Comparison of ENCODE assay signal across 8 mouse cellular contexts in the genomic region with DNA sequence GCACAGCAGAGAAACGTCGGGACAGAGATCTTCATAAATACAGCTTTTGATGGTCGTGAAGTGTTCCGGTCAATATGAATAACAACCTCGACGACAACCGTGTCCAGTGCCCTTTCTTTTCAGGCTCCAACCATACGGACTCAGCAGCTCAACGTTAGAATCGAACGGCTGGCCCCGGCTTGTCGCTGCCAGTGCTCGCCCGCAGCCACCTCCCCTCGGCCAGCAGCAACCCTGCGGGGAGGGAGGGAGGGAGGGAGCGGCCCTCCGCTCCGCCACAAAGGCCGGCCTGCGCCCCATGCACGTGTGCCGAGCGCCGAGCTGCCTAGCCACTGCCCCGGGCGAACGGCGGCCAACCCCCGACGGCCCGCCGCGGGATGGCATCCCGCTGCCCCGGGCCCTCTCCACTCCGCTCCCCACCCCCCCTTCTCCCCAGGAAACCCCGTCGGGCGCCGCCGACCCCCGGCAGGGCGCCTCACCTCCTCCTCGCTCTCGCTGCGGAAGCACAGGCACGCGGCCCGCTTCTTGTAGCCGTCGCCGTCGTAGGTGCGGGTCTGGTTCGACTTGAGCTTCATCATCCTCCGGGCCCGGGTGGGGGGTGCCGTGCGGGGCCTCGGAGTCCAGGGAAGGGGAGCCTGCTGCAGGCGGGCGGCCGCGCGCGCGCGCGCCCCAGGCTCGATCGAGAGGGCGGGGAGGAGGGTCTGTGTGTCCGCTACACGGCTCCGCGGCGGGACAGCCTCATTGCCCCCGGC. TPM values are rescaled to one million over a fixed set of nuclear protein-coding genes. Genes with fewer than 3 reads are reported as not detected.
DNase-seq lines count a peak whose midpoint lies in the region; ATAC-seq and TF ChIP-seq lines count a peak whose summit lies in the region.

No protein-coding gene starts in this region.

- H3K4me2 ChIP-seq in kidney, embryonic 15.5 days = peak overlapping the region; percentile 67

- H3K27ac ChIP-seq in kidney, embryonic 15.5 days = peak overlapping the region; percentile 90
- peak overlapping the region; percentile 48 for H3K27ac ChIP-seq in small intestine, adult 2 months (ENCODE audit: insufficient read depth, low read depth, low read length)

- H3K4me1 ChIP-seq in kidney, embryonic 15.5 days = peaks cover 27% of the 10 kb centered on the region
- peaks cover 12% of the 10 kb centered on the region for H3K4me1 ChIP-seq in small intestine, adult 2 months (ENCODE audit: control insufficient read depth, insufficient read depth, insufficient read length, low read length)

- WGBS in kidney, embryonic 15.5 days = under 1% methylated on average over 78 of the region's 80 CpGs
- WGBS in small intestine, adult 2 months = 1% methylated on average over 78 of the region's 80 CpGs

- peak; percentile 58 for DNase-seq in right cerebral cortex, postnatal 4 days
- DNase-seq in right cerebral cortex, postnatal 10 days (ENCODE audit: low spot score in 2 of 2) = no peak
- peak; percentile 76 to 79 for DNase-seq in cerebellum, postnatal 14 days
- peak; percentile 54 for DNase-seq in gastrocnemius, postnatal 10 days
- DNase-seq in lung, postnatal 36 days = peak; percentile 30
- DNase-seq in layer of hippocampus, adult 18-20 months (ENCODE audit: low spot score in 2 of 2) = no peak

- peak; percentile 55 for ATAC-seq in kidney, embryonic 15.5 days (replicated peaks; ENCODE audit: low FRiP score)

- H3K9me3 ChIP-seq in kidney, embryonic 15.5 days (replicated peaks) = peaks cover 3% of the 10 kb centered on the region; the same call in 1 of the 2 replicates

- H3K4me3 ChIP-seq in kidney, embryonic 15.5 days (replicated peaks) = peak overlapping the region; percentile 97
- peak overlapping the region; percentile 97 for H3K4me3 ChIP-seq in small intestine, adult 2 months (ENCODE audit: low read depth, low read length)

- TF ChIP-seq CTCF in small intestine, adult 2 months (IDR thresholded peaks at IDR 0.05; ENCODE audit: extremely low read depth, insufficient read length, insufficient replicate concordance, low read depth, low read length) = no peak

- H3K9ac ChIP-seq in kidney, embryonic 15.5 days = peak overlapping the region; percentile 98

- no peaks in the 10 kb centered on the region for H3K27me3 ChIP-seq in kidney, embryonic 15.5 days
- H3K27me3 ChIP-seq in small intestine, adult 2 months (ENCODE audit: control insufficient read depth, insufficient read depth, low read length) = no peaks in the 10 kb centered on the region

- peaks cover 6% of the 10 kb centered on the region for H3K36me3 ChIP-seq in kidney, embryonic 15.5 days
- H3K36me3 ChIP-seq in small intestine, adult 2 months (ENCODE audit: control insufficient read depth, insufficient read depth, low read length) = no peaks in the 10 kb centered on the region

- TF ChIP-seq POLR2A in small intestine, adult 2 months (IDR thresholded peaks at IDR 0.05; ENCODE audit: low read depth, low read length) = no peak

RNA-seq across cellular contexts. Expression of a gene that starts 0.5 kb away (rescaled TPM):
- total RNA-seq in gastrocnemius, postnatal 10 days (2021) = 100 to 1,000 TPM; 267 to 291 TPM
- 75.2 and 81.5 TPM in 2 replicates for polyA plus RNA-seq in kidney, embryonic 15.5 days (2015; fragmentation: Nextera tagmentation; extraction: Ambion mirVana)
- polyA plus RNA-seq in small intestine, adult 2 months (2012; rRNA removed) = 26.8 and 58.9 TPM in 2 replicates
- total RNA-seq in layer of hippocampus, adult 18-20 months (2021) = 100 to 1,000 TPM; 521 to 525 TPM

RNA-seq across cellular contexts. Expression of a gene that starts 12.2 kb away (rescaled TPM):
- not detected for total RNA-seq in gastrocnemius, postnatal 10 days (2021)
- polyA plus RNA-seq in kidney, embryonic 15.5 days (2015; fragmentation: Nextera tagmentation; extraction: Ambion mirVana) = not detected in 2 replicates
- not detected in 2 replicates for polyA plus RNA-seq in small intestine, adult 2 months (2012; rRNA removed)
- total RNA-seq in layer of hippocampus, adult 18-20 months (2021) = 1 to 10 TPM in 1 of 2 experiments, not detected in 1; 1.9 TPM

RNA-seq across cellular contexts. Expression of a gene that starts 13.7 kb away (rescaled TPM):
- total RNA-seq in gastrocnemius, postnatal 10 days (2021) = 100 to 1,000 TPM; 708 to 712 TPM
- polyA plus RNA-seq in kidney, embryonic 15.5 days (2015; fragmentation: Nextera tagmentation; extraction: Ambion mirVana) = 973 and 1,016 TPM in 2 replicates
- polyA plus RNA-seq in small intestine, adult 2 months (2012; rRNA removed) = 1,015 and 1,308 TPM in 2 replicates
- total RNA-seq in layer of hippocampus, adult 18-20 months (2021) = 100 to 1,000 TPM; 526 to 527 TPM

RNA-seq across cellular contexts. Expression of a gene that starts 32.5 kb away (rescaled TPM):
- 1 to 10 TPM in 1 of 2 experiments, under 1 TPM in 1; 0.33 to 1.8 TPM for total RNA-seq in gastrocnemius, postnatal 10 days (2021)
- polyA plus RNA-seq in kidney, embryonic 15.5 days (2015; fragmentation: Nextera tagmentation; extraction: Ambion mirVana) = 0.99 and 1.5 TPM in 2 replicates
- polyA plus RNA-seq in small intestine, adult 2 months (2012; rRNA removed) = 1.2 and 2.2 TPM in 2 replicates
- total RNA-seq in layer of hippocampus, adult 18-20 months (2021) = 100 to 1,000 TPM; 339 to 340 TPM

RNA-seq across cellular contexts. Expression of a gene that starts 57.2 kb away (rescaled TPM):
- total RNA-seq in gastrocnemius, postnatal 10 days (2021) = 1 to 10 TPM; 3.5 to 4.7 TPM
- 14.1 and 17.3 TPM in 2 replicates for polyA plus RNA-seq in kidney, embryonic 15.5 days (2015; fragmentation: Nextera tagmentation; extraction: Ambion mirVana)
- polyA plus RNA-seq in small intestine, adult 2 months (2012; rRNA removed) = 21.6 and 34.7 TPM in 2 replicates
- total RNA-seq in layer of hippocampus, adult 18-20 months (2021) = 10 to 100 TPM; 66.6 to 67.1 TPM

Comparison
In these comparisons a context has a peak if more than half of its experiments do, and no peak if none do; other contexts are left out.
1. DNase-seq: peak in right cerebral cortex, postnatal 4 days (single experiment), cerebellum, postnatal 14 days (2 of 2), gastrocnemius, postnatal 10 days (single experiment) and lung, postnatal 36 days (single experiment); none in right cerebral cortex, postnatal 10 days (0 of 2) and layer of hippocampus, adult 18-20 months (0 of 2).